Mouse (Mus musculus) thymus, adult 2 months (tissue): Measurements from ENCODE around the gene Tbc1d2b.

ENCODE experiments used
- CTCF ChIP-seq: fragments of 200-500 bp; IDR thresholded peaks from 2 replicates; pipeline ENCODE4 v1.5.1; 2012; ENCODE audit warnings: mild to moderate bottlenecking, control low read depth, low read length, moderate library complexity, borderline replicate concordance; ENCODE audit not compliant: control insufficient read depth, poor library complexity, insufficient read depth; ENCODE audit errors: extremely low read depth
- POLR2A ChIP-seq: fragments of 200-500 bp; IDR thresholded peaks from 2 replicates; pipeline ENCODE4 v1.6.1; 2012; ENCODE audit warnings: mild to moderate bottlenecking, low read length, control low read depth, moderate library complexity; ENCODE audit not compliant: control insufficient read depth, poor library complexity, insufficient read depth; ENCODE audit errors: extremely low read depth

DNA sequence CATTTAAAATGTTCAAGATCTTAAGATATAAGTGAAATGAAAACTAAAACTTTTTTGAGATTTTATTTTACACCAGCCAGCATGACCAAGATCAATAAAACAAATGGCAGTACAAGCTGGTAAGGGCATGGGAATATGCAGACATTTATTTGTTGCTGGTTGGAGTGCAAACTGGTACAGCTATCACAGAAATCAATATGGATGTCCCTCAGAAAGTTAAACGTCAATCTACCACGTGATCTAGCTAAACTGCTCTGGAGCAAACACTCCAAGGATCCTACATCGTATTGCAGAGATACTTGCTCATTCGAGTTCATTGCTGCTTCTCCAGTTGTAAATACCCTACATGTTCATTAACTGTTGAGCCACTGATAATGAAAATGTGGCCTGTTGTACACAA lies 32.1 kb upstream of the Tbc1d2b start:
- TF ChIP-seq POLR2A, result no peak
- TF ChIP-seq CTCF, result no peak
